Mouse (Mus musculus) kidney, embryonic 16.5 days (tissue): ENCODE results near the gene Gna11. TPM values are rescaled to one million over a fixed set of nuclear protein-coding genes. Genes with fewer than 3 reads are reported as not detected.

ENCODE experiments used
- ATAC-seq: fragments of 200-750 bp; cut with Nextera tagmentation; 2 replicates; pipeline ENCODE4 v1.8.0; 2017; ENCODE audit warnings: moderate TSS enrichment; ENCODE audit not compliant: low FRiP score, low TSS enrichment
- H3K27ac ChIP-seq: fragments of 300-500 bp; sonication (generic); 2 replicates; pipeline ENCODE4 v1.5.1; 2014; ENCODE audit warnings: low read length
- H3K27me3 ChIP-seq: fragments of 300-500 bp; sonication (generic); 2 replicates; pipeline ENCODE4 v1.6.1; 2014; ENCODE audit warnings: low read length, control low read depth, mixed read lengths; ENCODE audit not compliant: insufficient read depth
- H3K36me3 ChIP-seq: fragments of 300-500 bp; sonication (generic); 2 replicates; pipeline ENCODE4 v1.6.1; 2014; ENCODE audit warnings: low read length, control low read depth, mixed read lengths; ENCODE audit not compliant: insufficient read depth
- H3K4me1 ChIP-seq: fragments of 300-500 bp; sonication (generic); 2 replicates; pipeline ENCODE4 v1.6.1; 2014; ENCODE audit warnings: low read length, control low read depth, mixed read lengths; ENCODE audit not compliant: insufficient read depth
- H3K4me2 ChIP-seq: fragments of 300-500 bp; sonication (generic); replicated peaks from 2 replicates; pipeline ENCODE4 v1.6.1; 2014; ENCODE audit warnings: low read depth, low read length
- H3K4me3 ChIP-seq: fragments of 300-500 bp; sonication (generic); 2 replicates; pipeline ENCODE4 v1.5.1; 2014; ENCODE audit warnings: mild to moderate bottlenecking, low read length
- H3K9ac ChIP-seq: fragments of 300-500 bp; sonication (generic); replicated peaks from 2 replicates; pipeline ENCODE4 v1.6.1; 2014; ENCODE audit warnings: low read length
- H3K9me3 ChIP-seq: fragments of 300-500 bp; sonication (generic); 2 replicates; pipeline ENCODE4 v1.6.1; 2016; ENCODE audit warnings: low read length, control low read depth
- WGBS: fragments of 180-500 bp; shearing (Covaris S2); extraction: QIAGEN DNeasy Blood & Tissue Kit; methylation state at CpG from one replicate; pipeline ENCODE4 v1.1.7; 2014; 5-methylcytosine and 5-hydroxymethylcytosine counted together
- polyA plus RNA-seq: library from polyadenylated mRNA; unstranded; fragments of >200 nt; fragmentation: Nextera tagmentation; extraction: Ambion mirVana; gene quantifications from 2 replicates; pipeline ENCODE4 v1.2.1, GENCODE M21; 2015

The Gna11 gene
- polyA plus RNA-seq, 1 experiment from 2014 or later, result 92.3 TPM

DNA sequence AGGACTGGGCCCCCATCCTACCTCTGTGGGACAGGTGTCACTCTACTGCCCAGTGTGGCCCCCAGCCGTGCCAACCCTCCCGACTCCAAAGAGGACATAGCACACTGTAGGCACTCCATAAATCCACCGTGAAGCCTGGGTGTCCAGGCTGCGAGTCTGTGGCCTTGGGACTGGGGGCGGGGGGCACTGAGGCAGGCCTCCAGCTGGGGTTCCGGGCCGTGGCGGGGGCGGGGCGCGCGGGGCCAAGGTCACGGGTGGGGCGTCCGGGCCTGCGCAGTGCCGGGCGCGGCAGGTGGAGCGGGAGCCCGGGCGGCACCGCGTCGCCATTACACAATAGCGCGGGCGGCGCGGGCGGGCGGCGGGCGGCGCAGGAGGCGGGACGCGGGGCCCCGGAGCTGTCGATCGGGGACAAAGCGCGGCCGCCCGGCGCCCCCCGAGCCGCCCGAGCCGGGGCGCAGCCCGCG lies 14.2 kb upstream of the Gna11 start, which contains the start of gene Aes:
Gene Aes, plus strand, starts transcription at position 326 of the 464 bp plus-strand sequence.
- H3K27ac ChIP-seq, result peak within 1 kb of the TSS; percentile 96
- peaks cover 37% of the 10 kb centered on the region for H3K4me1 ChIP-seq
- ATAC-seq, result peak; percentile 37
- H3K9me3 ChIP-seq, result no peaks in the 10 kb centered on the region
- H3K36me3 ChIP-seq, result peaks cover 3% of the 10 kb centered on the region; the same call in 1 of the 2 replicates
- under 1% methylated on average over 46 of the region's 53 CpGs for WGBS
- H3K9ac ChIP-seq, result peak within 1 kb of the TSS; percentile 99
- H3K27me3 ChIP-seq, result no peaks in the 10 kb centered on the region
- peak within 1 kb of the TSS; percentile 89 for H3K4me3 ChIP-seq
- peak within 1 kb of the TSS; percentile 95 for H3K4me2 ChIP-seq

DNA sequence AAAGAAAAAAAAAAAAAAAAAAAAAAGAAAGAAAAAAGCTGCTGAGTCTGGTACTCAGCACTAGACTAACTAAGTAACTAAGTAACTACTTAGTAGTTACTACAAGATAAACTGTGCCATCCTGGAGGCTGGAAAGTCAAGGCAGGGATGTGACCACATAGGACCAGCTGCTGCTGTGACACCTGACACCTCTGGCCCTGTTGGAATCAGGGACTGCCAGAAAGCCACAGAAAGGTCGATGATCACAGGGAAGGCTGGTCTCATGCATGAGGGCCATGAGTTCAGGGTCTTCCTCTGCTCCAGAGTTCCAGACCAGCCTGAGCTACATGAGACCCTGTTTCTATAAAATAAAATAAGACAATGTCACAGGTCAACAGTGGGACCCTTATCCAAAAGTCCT lies 12.5 kb upstream of the Gna11 start:
- no peak overlapping the region for H3K4me2 ChIP-seq
- no peak for ATAC-seq
- no peak overlapping the region for H3K27ac ChIP-seq
- WGBS, result 11% methylated on average over 1 of the region's 1 CpGs
- H3K36me3 ChIP-seq, result peaks cover 3% of the 10 kb centered on the region; the same call in 1 of the 2 replicates
- no peak overlapping the region for H3K4me3 ChIP-seq
- H3K9ac ChIP-seq, result no peak overlapping the region
- peaks cover 20% of the 10 kb centered on the region for H3K4me1 ChIP-seq
- H3K9me3 ChIP-seq, result peaks cover 4% of the 10 kb centered on the region; the same call in 1 of the 2 replicates
- H3K27me3 ChIP-seq, result no peaks in the 10 kb centered on the region

DNA sequence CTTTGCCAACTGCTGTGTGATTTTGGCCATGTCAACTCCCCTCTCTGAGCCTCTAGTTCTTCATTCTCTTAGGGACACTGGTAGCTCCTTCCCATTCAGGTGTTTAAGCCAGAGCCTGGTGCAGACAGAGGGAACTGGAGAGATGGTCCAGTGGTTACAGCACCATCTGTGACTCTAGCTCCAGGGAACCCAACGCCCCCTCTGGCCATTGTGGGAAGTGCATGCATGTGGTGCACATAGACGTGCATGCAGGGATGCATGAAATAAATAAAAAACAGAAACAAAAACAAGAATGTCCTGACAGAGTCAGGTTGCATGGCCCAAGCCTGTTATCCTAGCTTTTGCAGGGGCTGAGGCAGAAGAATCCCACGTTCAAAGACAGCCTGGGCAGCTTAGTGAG lies 11.3 kb upstream of the Gna11 start:
- WGBS, result 78% methylated on average over 3 of the region's 3 CpGs
- H3K27ac ChIP-seq, result no peak overlapping the region

DNA sequence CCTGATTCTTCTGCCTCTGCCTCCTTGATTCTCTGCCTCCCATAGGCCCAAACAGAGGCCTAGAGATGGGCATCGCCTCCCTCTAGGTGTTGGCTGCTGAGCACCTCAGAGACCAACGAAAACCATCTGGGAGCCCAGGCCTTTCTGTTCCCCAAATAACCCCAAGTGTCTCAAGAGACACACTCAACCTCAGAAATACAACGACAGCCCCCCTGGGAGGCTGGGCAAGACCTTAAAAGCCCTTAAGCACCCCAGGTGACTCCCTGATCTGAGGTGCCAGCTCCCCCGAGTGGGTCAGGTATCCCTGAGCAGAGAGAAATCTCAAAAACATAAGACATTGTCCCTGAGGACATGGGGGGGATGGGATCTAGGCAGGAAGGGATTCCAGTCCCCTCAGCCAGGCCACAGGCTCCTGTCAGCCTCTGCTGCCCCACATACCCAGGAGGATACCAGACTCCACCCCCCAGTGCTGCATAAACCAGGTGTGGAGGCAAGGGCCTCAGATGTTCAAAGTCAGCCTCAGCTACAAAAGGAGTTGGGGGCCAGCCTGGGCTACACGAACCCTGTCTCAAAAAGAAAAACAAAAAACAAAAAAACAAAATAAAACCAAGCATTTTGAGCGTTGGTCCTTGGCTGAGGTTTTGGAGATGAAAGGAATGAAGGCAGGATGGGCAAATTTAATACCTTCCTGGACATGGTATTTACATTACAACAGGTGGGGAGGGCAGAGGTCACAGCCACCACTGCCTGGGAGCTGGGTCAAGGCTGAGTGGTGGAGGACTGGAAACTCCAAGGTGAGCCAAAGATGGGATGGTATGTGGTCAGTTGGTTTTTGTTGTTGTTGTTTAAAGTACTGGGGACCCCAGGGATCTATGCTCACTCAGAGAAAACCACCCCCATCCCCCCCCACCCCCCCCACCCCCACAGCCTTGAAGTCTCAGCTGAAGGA lies 9.1 kb upstream of the Gna11 start:
- WGBS, result 72% methylated on average over 6 of the region's 6 CpGs
- Histone ChIP-seq H3K27me3 (no peaks in the 10 kb centered on the region), H3K9me3 (peaks cover 4% of the 10 kb centered on the region; the same call in 1 of the 2 replicates), H3K36me3 (no peaks in the 10 kb centered on the region), H3K9ac (no peak overlapping the region), H3K4me3 (no peak overlapping the region), H3K4me2 (no peak overlapping the region), H3K4me1 (peaks cover 11% of the 10 kb centered on the region), H3K27ac (no peak overlapping the region)
- no peak for ATAC-seq

More for the DNA sequence above, 11.3 kb upstream of the Gna11 start:
- Histone ChIP-seq H3K27me3 (no peaks in the 10 kb centered on the region), H3K4me2 (no peak overlapping the region), H3K4me3 (no peak overlapping the region), H3K9me3 (peaks cover 4% of the 10 kb centered on the region; the same call in 1 of the 2 replicates), H3K9ac (no peak overlapping the region), H3K4me1 (peaks cover 18% of the 10 kb centered on the region), H3K36me3 (0 out of 2 replicates have a peak, but pooled peaks cover under 1% of the 10 kb centered on the region)
- ATAC-seq, result no peak

DNA sequence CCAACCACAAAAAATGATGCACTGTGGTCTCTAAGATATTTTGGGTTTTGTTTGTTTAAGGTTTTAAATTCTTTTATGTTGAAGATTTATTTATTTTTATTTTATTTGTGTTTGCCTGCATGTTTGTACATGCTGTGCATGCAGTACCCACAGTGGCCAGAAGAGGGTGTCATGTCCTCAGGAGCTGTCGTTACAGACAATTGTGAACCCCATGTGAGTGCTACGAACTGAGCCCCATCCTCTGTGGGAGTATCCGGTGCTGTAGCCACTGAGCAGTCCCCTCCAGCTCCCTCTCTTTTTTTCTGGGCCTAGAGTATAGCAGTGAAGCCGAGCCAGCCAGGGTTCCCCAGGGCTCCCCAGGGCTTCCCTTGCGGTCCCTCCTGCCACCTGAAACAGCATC lies 8.2 kb upstream of the Gna11 start:
- WGBS, result 84% methylated on average over 5 of the region's 5 CpGs
- no peak overlapping the region for H3K27ac ChIP-seq
- H3K36me3 ChIP-seq, result no peaks in the 10 kb centered on the region
- H3K9me3 ChIP-seq, result peaks cover 4% of the 10 kb centered on the region; the same call in 1 of the 2 replicates
- H3K4me3 ChIP-seq, result no peak overlapping the region
- H3K4me2 ChIP-seq, result no peak overlapping the region
- ATAC-seq, result no peak
- peaks cover 7% of the 10 kb centered on the region for H3K4me1 ChIP-seq
- no peak overlapping the region for H3K9ac ChIP-seq
- H3K27me3 ChIP-seq, result no peaks in the 10 kb centered on the region

DNA sequence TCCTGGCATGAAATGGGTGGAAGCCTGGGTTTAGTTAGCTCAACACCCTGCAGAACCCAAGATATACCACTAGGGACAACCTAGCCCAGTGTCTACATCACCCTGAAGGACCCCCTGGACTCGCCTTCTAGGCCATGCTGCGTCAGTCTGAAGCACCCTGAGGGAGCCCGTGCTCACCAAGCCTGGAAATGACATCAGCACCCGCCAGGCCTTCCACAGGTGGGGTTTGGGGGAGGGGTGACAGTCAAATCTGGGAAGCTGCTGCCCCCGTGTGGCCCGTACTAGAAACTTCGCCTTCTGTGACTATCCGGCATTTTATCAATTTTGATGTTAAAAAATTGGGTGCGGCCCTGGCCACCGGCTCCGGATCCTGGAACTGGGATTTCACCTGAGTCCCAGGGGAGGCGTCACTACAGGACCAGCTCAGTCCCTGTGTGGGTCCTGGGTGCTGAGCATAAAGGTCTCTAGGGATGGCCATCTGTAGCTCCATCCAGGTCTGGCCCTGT lies 6.7 kb upstream of the Gna11 start:
- 4% methylated on average over 12 of the region's 12 CpGs for WGBS
- Histone ChIP-seq H3K36me3 (no peaks in the 10 kb centered on the region), H3K9ac (peak overlapping the region; percentile 44; the same call in 1 of the 2 replicates)

DNA sequence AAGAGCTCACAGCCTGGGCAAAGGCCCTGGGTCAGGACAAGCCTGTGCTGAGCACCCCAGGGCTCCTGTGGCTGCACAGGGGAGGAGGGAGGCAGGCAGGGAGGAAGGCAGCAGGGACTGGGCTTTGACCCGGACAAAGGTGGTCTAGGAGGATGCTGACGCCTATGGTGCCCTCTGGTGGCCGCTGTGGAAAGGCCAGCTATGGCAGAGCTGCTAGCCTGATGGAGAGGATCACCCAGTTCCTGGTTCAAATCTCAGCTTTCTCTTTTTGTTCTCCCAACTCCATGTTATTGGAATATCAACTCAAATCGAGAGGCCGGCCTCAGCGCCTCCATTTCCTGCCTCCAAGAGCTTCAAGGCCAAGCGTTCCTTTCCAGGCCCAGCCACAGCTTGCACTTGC lies 5.3 kb upstream of the Gna11 start:
- WGBS, result 11% methylated on average over 7 of the region's 7 CpGs
- Histone ChIP-seq H3K4me2 (no peak overlapping the region), H3K9ac (no peak overlapping the region), H3K9me3 (peaks cover 4% of the 10 kb centered on the region; the same call in 1 of the 2 replicates), H3K4me3 (no peak overlapping the region), H3K36me3 (no peaks in the 10 kb centered on the region), H3K27me3 (no peaks in the 10 kb centered on the region), H3K4me1 (peaks cover 11% of the 10 kb centered on the region), H3K27ac (no peak overlapping the region)
- ATAC-seq, result no peak

More for the DNA sequence above, 6.7 kb upstream of the Gna11 start:
- H3K4me2 ChIP-seq, result no peak overlapping the region; the same call in 1 of the 2 replicates
- no peak overlapping the region for H3K4me3 ChIP-seq
- peaks cover 4% of the 10 kb centered on the region; the same call in 1 of the 2 replicates for H3K9me3 ChIP-seq
- ATAC-seq, result peak; percentile 91
- peak overlapping the region; percentile 68; the same call in 1 of the 2 replicates for H3K27ac ChIP-seq
- peaks cover 7% of the 10 kb centered on the region for H3K4me1 ChIP-seq
- no peaks in the 10 kb centered on the region for H3K27me3 ChIP-seq

DNA sequence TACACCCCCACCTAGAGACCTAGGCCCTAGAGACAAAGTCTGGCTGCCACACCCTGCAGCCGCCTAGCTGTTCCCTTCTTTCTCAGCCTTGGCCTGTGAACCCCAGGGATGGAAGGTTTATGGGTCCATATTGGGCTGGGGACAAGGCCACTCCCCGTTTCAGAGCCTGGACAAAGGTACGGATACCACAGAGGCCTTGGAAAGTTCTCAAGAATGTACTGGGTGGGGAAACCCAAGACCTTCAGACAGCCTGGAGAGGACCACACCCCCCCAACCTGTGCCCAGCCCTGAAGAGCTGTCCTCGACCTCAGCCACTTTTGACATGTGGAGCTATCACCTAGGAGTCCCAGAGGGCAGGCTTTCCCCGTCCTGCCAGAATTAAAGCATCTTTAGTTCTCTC lies 4.0 kb upstream of the Gna11 start:
- Histone ChIP-seq H3K4me2 (no peak overlapping the region), H3K4me3 (no peak overlapping the region), H3K27ac (no peak overlapping the region), H3K9me3 (peaks cover 4% of the 10 kb centered on the region; the same call in 1 of the 2 replicates), H3K4me1 (peaks cover 14% of the 10 kb centered on the region), H3K27me3 (no peaks in the 10 kb centered on the region), H3K36me3 (no peaks in the 10 kb centered on the region), H3K9ac (no peak overlapping the region)
- ATAC-seq, result no peak
- 70% methylated on average over 5 of the region's 5 CpGs for WGBS

DNA sequence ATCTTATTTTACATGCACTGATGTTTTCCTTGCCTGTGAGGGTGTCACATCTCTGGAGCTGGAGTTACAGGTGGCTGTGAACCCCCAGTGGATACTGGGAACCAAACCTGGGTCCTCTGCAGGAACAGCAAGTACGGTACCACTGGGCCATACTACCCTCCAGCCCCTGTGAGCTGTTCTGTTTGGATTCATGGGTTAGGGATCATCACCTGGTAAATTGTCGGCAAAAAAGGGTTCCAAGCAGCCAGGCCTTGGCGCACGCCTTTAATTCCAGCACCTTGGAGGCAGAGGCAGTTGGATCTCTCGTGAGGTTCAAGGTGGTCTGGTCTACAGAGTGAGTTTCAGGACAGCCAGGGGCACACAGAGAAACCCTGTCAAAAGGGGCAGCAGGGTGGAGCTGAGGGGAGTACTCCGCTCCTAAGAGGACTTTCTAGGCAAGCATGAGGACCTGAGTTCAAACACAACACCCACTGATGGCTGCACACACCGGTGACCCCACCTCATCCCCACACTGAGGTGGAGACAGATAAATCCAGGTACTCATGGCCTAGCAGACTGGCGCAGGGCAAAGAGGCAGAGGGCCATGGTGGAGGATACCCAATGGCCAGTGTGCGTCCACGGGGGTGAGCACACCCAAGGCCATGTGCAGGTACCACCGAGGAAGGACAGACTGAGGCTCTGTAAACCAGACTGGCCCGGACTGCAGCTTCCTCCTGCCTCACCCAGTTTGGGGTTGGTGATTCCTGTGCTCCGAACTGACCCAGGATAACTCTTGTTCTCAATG lies 2.0 kb upstream of the Gna11 start:
- 90% methylated on average over 13 of the region's 13 CpGs for WGBS
- H3K4me2 ChIP-seq, result no peak overlapping the region
- H3K27ac ChIP-seq, result no peak overlapping the region
- H3K4me1 ChIP-seq, result peaks cover 34% of the 10 kb centered on the region
- H3K9ac ChIP-seq, result peak overlapping the region; percentile 31; the same call in 1 of the 2 replicates
- H3K27me3 ChIP-seq, result no peaks in the 10 kb centered on the region
- no peak overlapping the region for H3K4me3 ChIP-seq
- ATAC-seq, result no peak
- no peaks in the 10 kb centered on the region for H3K9me3 ChIP-seq
- no peaks in the 10 kb centered on the region for H3K36me3 ChIP-seq
